Mouse (Mus musculus): Measurements from ENCODE around the gene Nsl1.

Gene Nsl1

GRCm38 (mm10) chr1:191093578-191093977, 30.8 kb downstream of the Nsl1 start:
- peak; percentile 56 to 68 for DNase-seq (ENCODE audit: low spot score in 2 of 2)

- no peak for DNase-seq (ENCODE audit: low spot score in 2 of 2)
These were observed 32.2 kb downstream of the Nsl1 start for GRCm38 (mm10) chr1:191095019-191095418.

GRCm38 (mm10) chr1:191096871-191097681, 34.3 kb downstream of the Nsl1 start:
- no peak for DNase-seq (ENCODE audit: low spot score in 2 of 2)

GRCm38 (mm10) chr1:191097802-191098747, 35.3 kb downstream of the Nsl1 start, which contains the start of gene Batf3:
Gene Batf3, plus strand, starts transcription at chr1:191097847.
- DNase-seq (ENCODE audit: low spot score in 2 of 2): peak; percentile 40 to 52

GRCm38 (mm10) chr1:191099114-191099513, 36.3 kb downstream of the Nsl1 start:
- DNase-seq (ENCODE audit: low spot score in 2 of 2): no peak

GRCm38 (mm10) chr1:191099772-191100291, 37.0 kb downstream of the Nsl1 start:
- no peak for DNase-seq (ENCODE audit: low spot score in 2 of 2)

- DNase-seq (ENCODE audit: low spot score in 2 of 2): no peak
These were observed 40.0 kb downstream of the Nsl1 start for GRCm38 (mm10) chr1:191102730-191103370.

GRCm38 (mm10) chr1:191105246-191105645, 42.4 kb downstream of the Nsl1 start:
- no peak for DNase-seq (ENCODE audit: low spot score in 2 of 2)

- DNase-seq (ENCODE audit: low spot score in 2 of 2): no peak
These were observed 44.5 kb downstream of the Nsl1 start for GRCm38 (mm10) chr1:191107306-191107705.

GRCm38 (mm10) chr1:191109907-191110306, 47.1 kb downstream of the Nsl1 start:
- no peak for DNase-seq (ENCODE audit: low spot score in 2 of 2)

GRCm38 (mm10) chr1:191111146-191111545, 48.3 kb downstream of the Nsl1 start:
- DNase-seq (ENCODE audit: low spot score in 2 of 2): peak in 1 of 2 experiments; percentile 42

- DNase-seq (ENCODE audit: low spot score in 2 of 2): no peak
These were observed 52.1 kb downstream of the Nsl1 start for GRCm38 (mm10) chr1:191114868-191115267.

- peak in 1 of 2 experiments; percentile 33 for DNase-seq (ENCODE audit: low spot score in 2 of 2)
These were observed 52.9 kb downstream of the Nsl1 start for GRCm38 (mm10) chr1:191115514-191116238.

- peak in 1 of 2 experiments; percentile 47 for DNase-seq (ENCODE audit: low spot score in 2 of 2)
These were observed 59.9 kb downstream of the Nsl1 start for GRCm38 (mm10) chr1:191122744-191123143.

GRCm38 (mm10) chr1:191123696-191124095, 60.9 kb downstream of the Nsl1 start:
- DNase-seq (ENCODE audit: low spot score in 2 of 2): no peak

GRCm38 (mm10) chr1:191124288-191124687, 61.5 kb downstream of the Nsl1 start:
- no peak for DNase-seq (ENCODE audit: low spot score in 2 of 2)

GRCm38 (mm10) chr1:191125811-191126638, 63.2 kb downstream of the Nsl1 start:
- DNase-seq (ENCODE audit: low spot score in 2 of 2): peak in 1 of 2 experiments; percentile 46

GRCm38 (mm10) chr1:191131692-191132091, 68.9 kb downstream of the Nsl1 start:
- DNase-seq (ENCODE audit: low spot score in 2 of 2): no peak

GRCm38 (mm10) chr1:191132240-191132639, 69.4 kb downstream of the Nsl1 start:
- DNase-seq (ENCODE audit: low spot score in 2 of 2): no peak

- no peak for DNase-seq (ENCODE audit: low spot score in 2 of 2)
These were observed 70.1 kb downstream of the Nsl1 start for GRCm38 (mm10) chr1:191132934-191133333.

All from right cerebral cortex, postnatal 10 days (tissue).